7 mouse cellular contexts compared by ENCODE assay signal in genomic region chr2:92296402-92296801, GRCm38 (mm10).
DNase-seq lines count a peak whose midpoint lies in the region; ATAC-seq and TF ChIP-seq lines count a peak whose summit lies in the region.

No protein-coding gene starts in this region.

- no peak for TF ChIP-seq POLR2A in brain, embryonic 14.5 days (IDR thresholded peaks at IDR 0.05; ENCODE audit: borderline replicate concordance, extremely low read depth, insufficient read depth, insufficient read length, poor library complexity, severe bottlenecking)

- TF ChIP-seq CTCF in brain, embryonic 14.5 days (IDR thresholded peaks at IDR 0.05; ENCODE audit: borderline replicate concordance, extremely low read depth, insufficient read depth, insufficient read length) = peak; percentile 78; the same call in 1 of the 2 replicates

- peak; percentile 70 for DNase-seq in Muller cell, postnatal 12 days (ENCODE audit: inconsistent ontology term)
- peak; percentile 93 for DNase-seq in brain, embryonic 14.5 days (ENCODE audit: low read depth)
- peak; percentile 45 for DNase-seq in fibroblast of lung, adult 2 months (ENCODE audit: low read depth)
- DNase-seq in layer of hippocampus, postnatal 36 days = peak; percentile 70 to 72
- DNase-seq in spleen, adult 12 weeks (ENCODE audit: low spot score) = peak; percentile 22

- ATAC-seq in hematopoietic stem cell, adult 5-6 weeks (replicated peaks in 1 of 2; ENCODE audit: insufficient read depth in 1 of 2, low FRiP score in 2 of 2, low TSS enrichment in 1 of 2, low read depth in 1 of 2, poor library complexity in 2 of 2, severe bottlenecking in 2 of 2) = peak; percentile 88 to 95
- ATAC-seq in megakaryocyte-erythroid progenitor cell, adult 5-6 weeks (replicated peaks; ENCODE audit: low FRiP score, low TSS enrichment, poor library complexity, severe bottlenecking) = peak; percentile 96

Comparison
In these comparisons a context has a peak if more than half of its experiments do, and no peak if none do; other contexts are left out.
1. Peak in every context shown above with its lines: DNase-seq and ATAC-seq.
2. DNase-seq: peak in every context shown above with its lines; median percentile 93 in brain, embryonic 14.5 days; 71 in layer of hippocampus, postnatal 36 days; 70 in Muller cell, postnatal 12 days; 45 in fibroblast of lung, adult 2 months; 22 in spleen, adult 12 weeks.